Mouse (Mus musculus): ENCODE data around the gene Dus2. TPM values are rescaled to one million over a fixed set of nuclear protein-coding genes. Genes with fewer than 3 reads are reported as not detected.

The Dus2 gene
- total and polyA plus RNA-seq, 3 experiments: 20.7 to 27.2 (median 23.2) TPM

DNA sequence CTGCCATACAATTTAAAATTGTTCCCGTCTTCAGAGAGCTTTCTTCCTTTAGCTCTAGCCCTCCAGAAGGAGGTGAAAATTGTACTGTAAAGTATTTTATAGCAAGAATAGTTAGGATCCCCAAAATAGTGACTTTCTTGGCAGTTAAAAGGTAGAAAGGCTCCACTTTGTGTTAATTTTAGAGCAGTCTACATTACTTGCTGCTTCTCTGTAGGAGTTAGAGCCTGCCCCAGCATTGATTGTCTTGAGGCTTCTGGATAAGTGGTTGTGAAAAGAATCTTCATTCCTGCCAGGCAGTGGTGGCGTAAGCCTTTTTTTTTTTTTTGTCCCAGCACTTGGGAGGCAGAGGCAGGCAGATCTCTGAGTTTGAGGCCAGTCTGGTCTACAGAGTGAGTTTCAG, 75.6 kb downstream of the Dus2 start:
- Histone ChIP-seq H3K27ac (ENCODE audit: insufficient read depth, low read depth) (no peak overlapping the region), H3K27me3 (replicated peaks) (no peaks in the 10 kb centered on the region), H3K4me3 (replicated peaks in 1 of 3; ENCODE audit: low read depth in 2 of 3, low read length in 2 of 3, poor library complexity in 1 of 3) (no peak overlapping the region), H3K79me2 (replicated peaks; ENCODE audit: control insufficient read depth, extremely low read depth, insufficient read depth, poor library complexity, severe bottlenecking) (peaks cover 93% of the 10 kb centered on the region), H3K36me3 (replicated peaks in 1 of 2; ENCODE audit: control insufficient read depth in 1 of 2, insufficient read depth in 1 of 2, low read length in 1 of 2) (peaks cover 6 to 40% of the 10 kb centered on the region in 2 experiments), H3K4me2 (ENCODE audit: insufficient read depth, low read depth, poor library complexity, severe bottlenecking) (no peak overlapping the region), H3K9ac (ENCODE audit: insufficient read depth, low read depth) (no peak overlapping the region), H3K4me1 (ENCODE audit: control insufficient read depth in 1 of 2, insufficient read depth in 2 of 2) (peaks cover 9 to 35% of the 10 kb centered on the region in 2 experiments), H3K9me3 (replicated peaks; ENCODE audit: low read length) (no peaks in the 10 kb centered on the region)
- no peak for DNase-seq (ENCODE audit: extremely low read depth)
- dilution Hi-C loops (cut with MboI; ENCODE audit: extremely low pct_ligation_motif_present, extremely low pct_unique_long_range_greater_than_20kb, low sequenced_read_pairs) (no loop called here), in situ Hi-C loops (cut with MboI; ENCODE audit: low pct_ligation_motif_present, low pct_unique_long_range_greater_than_20kb, low sequenced_read_pairs) (no loop called here)
- TF ChIP-seq ZMIZ1 (IDR thresholded peaks at IDR 0.05; ENCODE audit: low read depth, low read length) (no peak), MYC (IDR thresholded peaks at IDR 0.05; ENCODE audit: low read depth, low read length) (no peak), POLR2A (IDR thresholded peaks at IDR 0.05; ENCODE audit: low read depth, low read length) (no peak), SIN3A (IDR thresholded peaks at IDR 0.05; ENCODE audit: low read length) (no peak), RCOR1 (conservative IDR thresholded peaks at IDR 0.05; ENCODE audit: low read depth, low read length) (no peak), POLR2AphosphoS2 (IDR thresholded peaks at IDR 0.05; ENCODE audit: low read depth, low read length) (no peak), MXI1 (IDR thresholded peaks at IDR 0.05; ENCODE audit: low read depth, low read length) (no peak), ETS1 (conservative IDR thresholded peaks at IDR 0.05; ENCODE audit: low read depth, low read length) (no peak), GABPA (IDR thresholded peaks at IDR 0.05; ENCODE audit: insufficient replicate concordance, low read depth, low read length) (no peak), PAX5 (IDR thresholded peaks at IDR 0.05; ENCODE audit: low read length) (no peak), ZKSCAN1 (IDR thresholded peaks at IDR 0.05; ENCODE audit: borderline replicate concordance, low read depth, low read length) (no peak), BHLHE40 (IDR thresholded peaks at IDR 0.05; ENCODE audit: low read depth, low read length) (no peak), ZNF384 (IDR thresholded peaks at IDR 0.05; ENCODE audit: low read depth, low read length) (no peak), MEF2A (IDR thresholded peaks at IDR 0.05; ENCODE audit: borderline replicate concordance, low read depth, low read length) (no peak), TCF12 (IDR thresholded peaks at IDR 0.05; ENCODE audit: low read depth, low read length) (no peak), JUND (conservative IDR thresholded peaks at IDR 0.05; ENCODE audit: low read depth, low read length) (no peak), NELFE (IDR thresholded peaks at IDR 0.05; ENCODE audit: low read depth, low read length) (no peak), HCFC1 (IDR thresholded peaks at IDR 0.05; ENCODE audit: low read depth, low read length) (no peak), JUN (IDR thresholded peaks at IDR 0.05; ENCODE audit: insufficient read depth, low read depth, low read length) (no peak), EP300 (IDR thresholded peaks at IDR 0.05; ENCODE audit: low read length) (no peak)

DNA sequence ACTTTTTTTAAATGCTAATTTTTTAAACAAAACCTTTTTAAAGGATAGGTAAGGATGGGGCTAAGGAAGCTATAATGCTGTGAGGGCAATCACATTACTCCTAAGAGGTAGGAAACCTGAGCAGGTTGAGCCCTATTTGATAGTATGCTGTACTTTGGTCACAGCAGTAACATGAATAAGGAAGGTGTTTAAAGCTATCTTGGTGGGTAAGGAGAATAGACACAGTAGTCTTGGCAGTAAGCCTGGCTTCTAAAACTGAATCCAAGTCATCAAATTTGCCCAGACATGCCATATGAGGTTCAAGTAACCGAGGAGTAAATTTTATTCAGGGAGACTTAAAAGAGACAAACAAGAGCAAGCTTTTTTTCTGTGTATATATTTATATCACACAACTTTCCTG, 78.4 kb downstream of the Dus2 start:
- Histone ChIP-seq H3K4me1 (ENCODE audit: control insufficient read depth in 1 of 2, insufficient read depth in 2 of 2) (peaks cover 10 to 53% of the 10 kb centered on the region in 2 experiments), H3K27me3 (replicated peaks) (no peaks in the 10 kb centered on the region), H3K9ac (ENCODE audit: insufficient read depth, low read depth) (no peak overlapping the region; the same call in 1 of the 2 replicates), H3K79me2 (replicated peaks; ENCODE audit: control insufficient read depth, extremely low read depth, insufficient read depth, poor library complexity, severe bottlenecking) (peaks cover 93% of the 10 kb centered on the region), H3K9me3 (replicated peaks; ENCODE audit: low read length) (no peaks in the 10 kb centered on the region), H3K4me3 (replicated peaks in 1 of 3; ENCODE audit: low read depth in 2 of 3, low read length in 2 of 3, poor library complexity in 1 of 3) (no peak overlapping the region), H3K36me3 (replicated peaks in 1 of 2; ENCODE audit: control insufficient read depth in 1 of 2, insufficient read depth in 1 of 2, low read length in 1 of 2) (peaks cover 6 to 54% of the 10 kb centered on the region in 2 experiments), H3K4me2 (ENCODE audit: insufficient read depth, low read depth, poor library complexity, severe bottlenecking) (no peak overlapping the region), H3K27ac (ENCODE audit: insufficient read depth, low read depth) (no peak overlapping the region)
- dilution Hi-C loops (cut with MboI; ENCODE audit: extremely low pct_ligation_motif_present, extremely low pct_unique_long_range_greater_than_20kb, low sequenced_read_pairs) (no loop called here), in situ Hi-C loops (cut with MboI; ENCODE audit: low pct_ligation_motif_present, low pct_unique_long_range_greater_than_20kb, low sequenced_read_pairs) (no loop called here)
- no peak for DNase-seq (ENCODE audit: extremely low read depth)
- TF ChIP-seq USF2 (conservative IDR thresholded peaks at IDR 0.05; ENCODE audit: low read depth, low read length): no peak

Measured in CH12.LX (cell line).